ENCODE assay signal across 22 mouse cellular contexts in the genomic region with DNA sequence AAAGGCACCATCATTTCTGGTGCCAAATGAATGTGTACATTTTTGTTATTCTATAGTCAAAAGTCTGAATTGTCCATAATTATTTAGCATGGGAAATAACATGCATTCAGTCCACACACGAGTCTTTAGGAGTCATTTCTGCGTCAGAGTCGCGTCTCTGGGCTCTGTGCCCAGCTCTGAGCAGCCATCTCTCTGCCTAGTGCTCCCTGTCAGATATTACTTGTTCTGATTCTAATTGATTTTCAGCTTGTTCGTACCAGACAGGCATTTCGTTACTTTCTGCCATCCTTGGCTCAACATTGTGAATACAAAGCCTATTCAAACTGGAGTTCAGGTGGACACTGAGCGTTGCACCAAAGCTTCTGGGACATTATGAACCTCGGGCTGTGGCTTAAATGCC. TPM values are rescaled to one million over a fixed set of nuclear protein-coding genes. Genes with fewer than 3 reads are reported as not detected.
A peak's percentile ranks its signal among the peaks of the same experiment; 100 is the strongest.
DNase-seq lines count a peak whose midpoint lies in the region; ATAC-seq and TF ChIP-seq lines count a peak whose summit lies in the region.
"Had no signal": no experiment of that assay in that cellular context is flagged by ENCODE, and none has a peak within 500 bp of the region (broad histone marks: within the 10 kb centered on the region; RNA-seq: fewer than 3 reads in every experiment).

No protein-coding gene starts in this region.

- H3K4me3 ChIP-seq in stomach, postnatal 0 days (ENCODE audit: low read depth, low read length) = no peak overlapping the region
- H3K4me3 ChIP-seq: forebrain, embryonic 13.5 days; heart, embryonic 10.5 days; midbrain, embryonic 10.5 days; neural tube, embryonic 13.5 days had no signal

- DNase-seq in cerebellum, postnatal 25 days = peak; percentile 6 to 27
- no peak for DNase-seq in cerebellum, adult 9-10 months
- peak; percentile 5 for DNase-seq in kidney, postnatal 10 days
- DNase-seq in kidney, postnatal 25 days = no peak
- peak; percentile 74 for DNase-seq in adrenal gland, adult 2 months
- peak; percentile 34 for DNase-seq in brain, embryonic 14.5 days (ENCODE audit: low read depth)
- DNase-seq in right cerebral cortex, postnatal 4 days = no peak
- DNase-seq in stomach, postnatal 0 days (ENCODE audit: low spot score) = no peak
- DNase-seq: cerebellum, adult 2 months; heart, postnatal 10 days; layer of hippocampus, postnatal 36 days; left cerebral cortex, postnatal 4 days; lung, adult 18-20 months; lung, postnatal 4 days had no signal

- no peaks in the 10 kb centered on the region for H3K9me3 ChIP-seq in stomach, postnatal 0 days (ENCODE audit: control insufficient read depth, low read length)
- H3K9me3 ChIP-seq: forebrain, embryonic 13.5 days; heart, embryonic 10.5 days; midbrain, embryonic 10.5 days; neural tube, embryonic 13.5 days had no signal

- no peaks in the 10 kb centered on the region for H3K27me3 ChIP-seq in stomach, postnatal 0 days (ENCODE audit: control insufficient read depth, insufficient read depth, low read length)
- H3K27me3 ChIP-seq: forebrain, embryonic 13.5 days; neural tube, embryonic 13.5 days had no signal

- TF ChIP-seq EP300 in stomach, postnatal 0 days (optimal IDR thresholded peaks at IDR 0.05) = no peak

- 48% methylated on average over 8 of the region's 8 CpGs for WGBS in stomach, postnatal 0 days

- no peaks in the 10 kb centered on the region for H3K36me3 ChIP-seq in stomach, postnatal 0 days (ENCODE audit: control insufficient read depth, insufficient read depth, low read length)
- H3K36me3 ChIP-seq: heart, embryonic 10.5 days; midbrain, embryonic 10.5 days; neural tube, embryonic 13.5 days had no signal

- no peak for TF ChIP-seq CTCF in brain, embryonic 14.5 days (IDR thresholded peaks at IDR 0.05; ENCODE audit: borderline replicate concordance, extremely low read depth, insufficient read depth, insufficient read length)
- no peak for TF ChIP-seq CTCF in stomach, postnatal 0 days (IDR thresholded peaks at IDR 0.05; ENCODE audit: low read depth)

- H3K4me1 ChIP-seq in stomach, postnatal 0 days (replicated peaks; ENCODE audit: control insufficient read depth, insufficient read depth) = no peaks in the 10 kb centered on the region
- H3K4me1 ChIP-seq: forebrain, embryonic 13.5 days; heart, embryonic 10.5 days had no signal

- no peak overlapping the region for H3K27ac ChIP-seq in stomach, postnatal 0 days (replicated peaks)
- H3K27ac ChIP-seq: forebrain, embryonic 13.5 days; heart, embryonic 10.5 days; midbrain, embryonic 10.5 days; neural tube, embryonic 13.5 days had no signal

- H3K4me2 ChIP-seq in stomach, postnatal 0 days (replicated peaks; ENCODE audit: low read depth) = no peak overlapping the region
- H3K4me2 ChIP-seq: forebrain, embryonic 13.5 days; neural tube, embryonic 13.5 days had no signal

- ATAC-seq in stomach, postnatal 0 days (ENCODE audit: low FRiP score, low TSS enrichment) = no peak
- ATAC-seq: forebrain, embryonic 13.5 days had no signal

- no peak overlapping the region for H3K9ac ChIP-seq in stomach, postnatal 0 days (ENCODE audit: low read length)
- H3K9ac ChIP-seq: forebrain, embryonic 13.5 days; neural tube, embryonic 13.5 days had no signal

- no peak for TF ChIP-seq POLR2A in brain, embryonic 14.5 days (IDR thresholded peaks at IDR 0.05; ENCODE audit: borderline replicate concordance, extremely low read depth, insufficient read depth, insufficient read length, poor library complexity, severe bottlenecking)

RNA-seq across cellular contexts. Expression of a gene that starts 33.2 kb away (rescaled TPM):
- not detected for total RNA-seq in adrenal gland, adult 2 months (2021)
- polyA plus RNA-seq in adrenal gland, adult 2 months (2012; rRNA removed) = not detected in 2 replicates
- polyA plus RNA-seq in brain, embryonic 14.5 days (2012; rRNA removed) = 1.6 and 2.3 TPM in 2 replicates
- polyA plus RNA-seq in stomach, postnatal 0 days (2015; fragmentation: Nextera tagmentation; extraction: Ambion mirVana) = 0.11 and 0.24 TPM in 2 replicates
- total RNA-seq: gastrocnemius, postnatal 4 days; heart, postnatal 10 days; liver, adult 2 months had no signal
- polyA plus RNA-seq: intestine, embryonic 14.5 days; liver, adult 2 months; urinary bladder, adult 2 months had no signal

Comparison
In these comparisons a context has a peak if more than half of its experiments do, and no peak if none do; other contexts are left out.
1. DNase-seq: peak in cerebellum, postnatal 25 days (2 of 2), kidney, postnatal 10 days (single experiment), adrenal gland, adult 2 months (single experiment) and brain, embryonic 14.5 days (single experiment); none in cerebellum, adult 9-10 months (single experiment), kidney, postnatal 25 days (0 of 2), right cerebral cortex, postnatal 4 days (single experiment) and stomach, postnatal 0 days (single experiment).